Mouse (Mus musculus) left cerebral cortex, adult 11 months (tissue): Measurements from ENCODE around the gene Gfer.

ENCODE experiments used
- DNase-seq: peaks from one replicate; pipeline ENCODE4 v3.0.0; 2022; ENCODE audit warnings: low spot score

Gene Gfer

GRCm38 (mm10) chr17:24696011-24696697 lies at the start of gene Gfer, which contains the start of gene Noxo1:
TSS of gene Gfer (minus strand) at chr17:24696156.
TSS of gene Noxo1 (plus strand) at chr17:24696234.
- DNase-seq: peak; percentile 73

GRCm38 (mm10) chr17:24744381-24744780 lies 48.4 kb upstream of the Gfer start:
- DNase-seq: no peak

GRCm38 (mm10) chr17:24743896-24744295 lies 47.9 kb upstream of the Gfer start:
- DNase-seq: no peak

- DNase-seq: no peak
These were observed 46.4 kb upstream of the Gfer start for GRCm38 (mm10) chr17:24742307-24742706.

- DNase-seq: no peak
These were observed 44.0 kb upstream of the Gfer start for GRCm38 (mm10) chr17:24739926-24740325.

GRCm38 (mm10) chr17:24738238-24738637 lies 42.3 kb upstream of the Gfer start:
- no peak for DNase-seq

GRCm38 (mm10) chr17:24737135-24737810 lies 41.3 kb upstream of the Gfer start:
- DNase-seq: no peak

GRCm38 (mm10) chr17:24736330-24737051 lies 40.5 kb upstream of the Gfer start, which contains the start of gene Msrb1:
TSS of gene Msrb1 (plus strand) at chr17:24736642.
- DNase-seq: peak; percentile 94

- no peak for DNase-seq
These were observed 39.5 kb upstream of the Gfer start for GRCm38 (mm10) chr17:24735446-24735845.

GRCm38 (mm10) chr17:24734513-24734912 lies 38.6 kb upstream of the Gfer start:
- DNase-seq: no peak

- no peak for DNase-seq
These were observed 37.6 kb upstream of the Gfer start for GRCm38 (mm10) chr17:24733434-24734050.

- no peak for DNase-seq
These were observed 36.4 kb upstream of the Gfer start for GRCm38 (mm10) chr17:24732233-24732935.

- no peak for DNase-seq
These were observed 34.8 kb upstream of the Gfer start for GRCm38 (mm10) chr17:24730787-24731186.

- no peak for DNase-seq
These were observed 33.1 kb upstream of the Gfer start for GRCm38 (mm10) chr17:24729067-24729466.

GRCm38 (mm10) chr17:24728184-24728583 lies 32.2 kb upstream of the Gfer start:
- DNase-seq: no peak

- DNase-seq: no peak
These were observed 31.7 kb upstream of the Gfer start, which contains the start of gene Rpl3l for GRCm38 (mm10) chr17:24727618-24728017. TSS of gene Rpl3l (plus strand) at chr17:24727820.

- DNase-seq: no peak
These were observed 29.9 kb upstream of the Gfer start for GRCm38 (mm10) chr17:24725637-24726390.

- peak; percentile 92 for DNase-seq
These were observed 28.2 kb upstream of the Gfer start, which contains the start of gene Ndufb10 for GRCm38 (mm10) chr17:24724184-24724583. TSS of gene Ndufb10 (minus strand) at chr17:24724478.

- no peak for DNase-seq
These were observed 27.9 kb upstream of the Gfer start for GRCm38 (mm10) chr17:24723881-24724180.

- DNase-seq: no peak
These were observed 27.3 kb upstream of the Gfer start for GRCm38 (mm10) chr17:24723122-24723880.
